Mouse (Mus musculus): ENCODE results near the gene Gm10401.

DNA sequence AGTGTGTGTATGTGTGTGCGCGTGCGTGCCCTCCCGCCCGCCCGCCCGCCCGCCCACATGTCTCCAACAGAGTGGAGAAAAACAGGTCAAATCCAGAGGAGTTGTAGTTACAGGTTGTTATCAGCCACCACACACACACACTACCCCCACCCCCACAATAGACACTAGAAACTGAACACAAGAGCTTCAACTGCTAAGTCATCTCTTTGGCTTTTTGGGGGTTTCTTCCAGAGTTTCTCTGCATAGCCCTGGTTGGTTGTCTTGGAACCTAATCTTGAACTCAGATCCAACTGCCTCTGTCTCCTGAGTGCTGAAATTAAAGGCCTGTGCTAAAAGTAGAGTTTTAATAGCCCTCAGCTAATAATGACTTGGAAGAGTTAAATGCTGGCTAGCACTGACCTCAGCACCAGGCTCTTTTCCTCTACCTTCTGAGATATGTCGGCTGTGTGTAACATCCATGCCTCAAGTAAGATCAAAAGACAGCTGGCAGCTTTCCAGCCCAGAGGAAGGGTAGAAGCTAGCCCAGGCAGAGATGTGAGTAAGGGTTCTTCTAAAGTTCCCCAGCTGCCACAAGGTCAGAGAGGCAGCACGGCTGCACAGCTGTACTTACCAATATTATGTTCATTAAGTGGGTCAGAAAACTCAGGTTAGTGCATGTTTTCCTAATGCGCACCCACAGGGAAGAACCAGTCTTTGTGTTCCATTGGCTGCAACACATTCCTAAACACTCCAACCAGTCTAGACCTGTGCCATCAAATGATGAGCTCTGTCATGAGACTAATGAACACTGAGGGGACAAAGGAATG, 26.8 kb downstream of the Gm10401 start:
- TF ChIP-seq CHD2 (IDR thresholded peaks at IDR 0.05; ENCODE audit: low read depth, low read length) = no peak
- TF ChIP-seq MAFK (IDR thresholded peaks at IDR 0.05; ENCODE audit: insufficient read depth, low read depth, low read length) = no peak
- TF ChIP-seq HCFC1 (IDR thresholded peaks at IDR 0.05; ENCODE audit: borderline replicate concordance, insufficient read depth, low read length) = no peak
- no peak for TF ChIP-seq ZC3H11A (IDR thresholded peaks at IDR 0.05; ENCODE audit: borderline replicate concordance, low read depth, low read length)
- no peak for TF ChIP-seq ZNF384 (IDR thresholded peaks at IDR 0.05; ENCODE audit: low read depth, low read length)

Data from ES-E14 (cell line).